Mouse (Mus musculus) liver, adult 2 months (tissue): ENCODE results near the gene Ccdc36. TPM values are rescaled to one million over a fixed set of nuclear protein-coding genes. Genes with fewer than 3 reads are reported as not detected.
A peak's percentile ranks its signal among the peaks of the same experiment; 100 is the strongest.

Source experiments
- DNase-seq: peaks from one replicate; pipeline ENCODE4 v3.0.0-alpha.2; 2011; ENCODE audit warnings: low read depth, low spot score; ENCODE audit errors: extremely low read depth
- H3K27ac ChIP-seq: fragments of 200-500 bp; replicated peaks from 2 replicates; pipeline ENCODE4 v1.5.1; 2012; ENCODE audit warnings: low read depth, mild to moderate bottlenecking, control low read depth, inconsistent platforms, low read length; ENCODE audit not compliant: insufficient read depth
- H3K27me3 ChIP-seq: fragments of 200-500 bp; 2 replicates; pipeline ENCODE4 v1.6.1; 2012; ENCODE audit warnings: mild to moderate bottlenecking, moderate library complexity, low read length, inconsistent platforms; ENCODE audit not compliant: control insufficient read depth, insufficient read depth
- H3K36me3 ChIP-seq: fragments of 200-500 bp; 2 replicates; pipeline ENCODE4 v1.6.1; 2012; ENCODE audit warnings: low read length, inconsistent platforms; ENCODE audit not compliant: control insufficient read depth, insufficient read depth
- H3K4me1 ChIP-seq: fragments of 200-500 bp; 2 replicates; pipeline ENCODE4 v1.6.1; 2011; ENCODE audit warnings: low read length; ENCODE audit not compliant: control insufficient read depth, insufficient read depth
- H3K4me3 ChIP-seq: fragments of 200-500 bp; 2 replicates; pipeline ENCODE4 v1.5.1; 2011; ENCODE audit warnings: low read depth, mild to moderate bottlenecking, control low read depth, low read length, moderate library complexity; ENCODE audit not compliant: insufficient read depth
- H3K79me2 ChIP-seq: fragments of 200-500 bp; 2 replicates; pipeline ENCODE4 v1.6.1; 2012; ENCODE audit warnings: inconsistent platforms, mild to moderate bottlenecking, low read length, moderate library complexity; ENCODE audit not compliant: control insufficient read depth, insufficient read depth
- H3K9ac ChIP-seq: fragments of 200-500 bp; 2 replicates; pipeline ENCODE4 v1.6.1; 2012; ENCODE audit warnings: low read depth, mild to moderate bottlenecking, control low read depth, inconsistent platforms, low read length
- CTCF ChIP-seq: fragments of 200-500 bp; IDR thresholded peaks from 2 replicates; pipeline ENCODE4 v1.5.1; 2011; ENCODE audit warnings: low read depth, low read length, control low read depth
- POLR2A ChIP-seq: fragments of 200-500 bp; IDR thresholded peaks from 2 replicates; pipeline ENCODE4 v1.6.1; 2011; ENCODE audit warnings: low read length, control low read depth; ENCODE audit not compliant: insufficient read depth; ENCODE audit errors: extremely low read depth
- WGBS: fragments of 180-500 bp; shearing (Covaris S2); methylation state at CpG from one replicate; pipeline ENCODE4 v1.1.7; 2018; 5-methylcytosine and 5-hydroxymethylcytosine counted together
- polyA plus RNA-seq: library from polyadenylated mRNA; depleted of rRNA; stranded (reverse); fragments of >200 nt; gene quantifications from 2 replicates; pipeline ENCODE4 v1.2.3, GENCODE M21; 2012; rRNA removed
- total RNA-seq: library from RNA; depleted of rRNA; stranded (reverse); fragments of >200 nt; gene quantifications from 2 replicates; pipeline ENCODE4 v1.2.3, GENCODE M21; 2014; rRNA removed

The Ccdc36 gene
- total and polyA plus RNA-seq, 2 experiments = not detected

DNA sequence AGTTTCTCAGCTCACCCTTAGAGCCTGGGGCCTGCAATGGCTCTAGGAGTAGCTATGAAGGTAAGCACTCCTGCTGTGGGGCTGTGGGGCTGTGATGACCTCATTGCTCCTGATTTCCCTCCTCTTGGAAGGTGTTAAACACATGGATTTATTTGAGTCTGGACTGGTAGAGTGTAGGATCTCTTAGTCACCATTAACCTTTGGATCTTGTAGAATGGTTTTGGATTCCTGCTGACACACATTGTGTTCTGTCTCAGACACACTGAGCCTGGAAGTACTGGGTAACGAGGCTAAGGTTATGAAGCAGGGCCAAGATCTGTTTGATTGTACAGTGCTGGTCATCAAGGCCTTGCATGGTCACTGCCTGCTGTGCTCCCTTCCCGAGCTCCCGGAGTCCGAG lies 49.0 kb downstream of the Ccdc36 start:
- 31% methylated on average over 4 of the region's 4 CpGs for WGBS
- Histone ChIP-seq H3K27me3 (no peaks in the 10 kb centered on the region), H3K4me1 (peaks cover 20% of the 10 kb centered on the region), H3K9ac (0 out of 2 replicates have a peak overlapping the region, but pooled peaks have one; percentile 15), H3K36me3 (peaks cover 54% of the 10 kb centered on the region), H3K79me2 (no peaks in the 10 kb centered on the region; the same call in 1 of the 2 replicates), H3K4me3 (no peak overlapping the region), H3K27ac (peak overlapping the region; percentile 88)
- no peak for TF ChIP-seq POLR2A
- TF ChIP-seq CTCF = no peak
- DNase-seq = peak; percentile 62

DNA sequence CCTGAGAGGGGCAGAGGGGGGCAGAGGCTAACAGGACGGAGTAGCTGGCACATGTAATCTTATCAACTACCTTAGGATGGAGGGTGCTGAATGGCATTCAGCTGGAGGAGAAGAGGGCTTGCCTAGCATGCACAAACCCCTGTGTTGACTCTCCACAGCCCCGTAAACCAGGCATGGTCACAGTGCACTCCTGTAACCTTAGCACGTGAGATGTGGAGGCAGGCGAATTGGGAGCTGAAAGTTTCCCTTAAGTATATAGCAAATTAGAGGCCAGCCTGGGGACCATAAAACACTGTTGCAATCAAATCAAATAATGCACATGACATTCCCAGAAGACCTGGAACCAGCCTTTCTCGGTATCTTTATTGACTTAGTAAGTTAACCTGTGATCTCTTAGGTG lies 49.5 kb downstream of the Ccdc36 start:
- Histone ChIP-seq H3K27me3 (no peaks in the 10 kb centered on the region), H3K36me3 (peaks cover 54% of the 10 kb centered on the region), H3K4me3 (no peak overlapping the region), H3K4me1 (peaks cover 20% of the 10 kb centered on the region), H3K27ac (peak overlapping the region; percentile 58), H3K79me2 (no peaks in the 10 kb centered on the region; the same call in 1 of the 2 replicates), H3K9ac (no peak overlapping the region)
- DNase-seq = peak; percentile 71
- TF ChIP-seq POLR2A (no peak), CTCF (no peak)
- 34% methylated on average over 5 of the region's 5 CpGs for WGBS

DNA sequence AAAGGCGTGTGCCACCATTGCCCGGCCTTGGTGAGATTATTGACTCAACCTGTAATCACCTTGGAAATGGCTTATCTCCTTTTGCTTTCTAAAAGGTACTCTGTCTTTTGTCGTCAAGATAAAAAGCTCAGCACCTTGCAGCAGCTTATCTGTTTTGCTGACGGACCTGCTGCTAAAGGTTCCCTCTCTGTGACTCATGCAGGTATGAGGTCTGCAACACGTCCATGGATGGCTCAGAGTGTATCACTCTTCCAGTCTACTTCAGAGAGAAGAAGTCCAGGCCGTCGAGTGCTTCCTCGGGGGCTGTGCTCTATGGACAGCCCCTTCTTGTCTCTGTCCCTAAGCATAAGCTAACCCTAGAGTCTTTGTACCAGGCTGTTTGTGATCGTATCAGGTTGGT lies 50.0 kb downstream of the Ccdc36 start:
- 52% methylated on average over 9 of the region's 9 CpGs for WGBS
- Histone ChIP-seq H3K27me3 (no peaks in the 10 kb centered on the region), H3K27ac (peak overlapping the region; percentile 58), H3K9ac (no peak overlapping the region), H3K79me2 (no peaks in the 10 kb centered on the region; the same call in 1 of the 2 replicates), H3K4me3 (no peak overlapping the region), H3K36me3 (peaks cover 55% of the 10 kb centered on the region), H3K4me1 (peaks cover 20% of the 10 kb centered on the region)
- TF ChIP-seq CTCF = no peak
- no peak for TF ChIP-seq POLR2A
- DNase-seq = no peak

Other genes with a start within 250 kb of the Ccdc36 start
- gene Bsn, start 238.1 kb downstream of the Ccdc36 start, total RNA-seq = under 0.01 TPM in 2 replicates
- under 0.01 TPM in 1 of 2 replicates, not detected in the other for gene Bsn, start 238.1 kb downstream of the Ccdc36 start, polyA plus RNA-seq
- gene Dag1, start 164.5 kb downstream of the Ccdc36 start, total RNA-seq = 20.7 and 28.8 TPM in 2 replicates
- 24.9 and 29.9 TPM in 2 replicates for gene Dag1, start 164.5 kb downstream of the Ccdc36 start, polyA plus RNA-seq
- 5.8 and 9.0 TPM in 2 replicates for gene Nicn1, start 138.1 kb downstream of the Ccdc36 start, total RNA-seq
- 15.9 and 21.2 TPM in 2 replicates for gene Nicn1, start 138.1 kb downstream of the Ccdc36 start, polyA plus RNA-seq
- gene Amt, start 131.6 kb downstream of the Ccdc36 start, total RNA-seq = 65.5 and 66.6 TPM in 2 replicates
- gene Amt, start 131.6 kb downstream of the Ccdc36 start, polyA plus RNA-seq = 45.8 and 54.5 TPM in 2 replicates
- gene Rhoa, start 122.4 kb downstream of the Ccdc36 start, total RNA-seq = 123 TPM in 2 replicates
- gene Rhoa, start 122.4 kb downstream of the Ccdc36 start, polyA plus RNA-seq = 64.7 and 82.8 TPM in 2 replicates
- 17.7 and 17.9 TPM in 2 replicates for gene Tcta, start 122.3 kb downstream of the Ccdc36 start, total RNA-seq
- gene Tcta, start 122.3 kb downstream of the Ccdc36 start, polyA plus RNA-seq = 35.2 and 41.2 TPM in 2 replicates
- gene Gpx1, start 89.6 kb downstream of the Ccdc36 start, total RNA-seq = 5,129 and 5,348 TPM in 2 replicates
- gene Gpx1, start 89.6 kb downstream of the Ccdc36 start, polyA plus RNA-seq = 8,357 and 9,405 TPM in 2 replicates
- gene Usp4, start 80.6 kb downstream of the Ccdc36 start, total RNA-seq = 62.0 and 63.8 TPM in 2 replicates
- gene Usp4, start 80.6 kb downstream of the Ccdc36 start, polyA plus RNA-seq = 63.3 and 65.2 TPM in 2 replicates
- gene 1700102P08Rik, start 35.7 kb downstream of the Ccdc36 start, total RNA-seq = not detected in 2 replicates
- gene 1700102P08Rik, start 35.7 kb downstream of the Ccdc36 start, polyA plus RNA-seq = not detected in 2 replicates
- gene BC048562, start 8.0 kb upstream of the Ccdc36 start, total RNA-seq = not detected in 2 replicates
- gene BC048562, start 8.0 kb upstream of the Ccdc36 start, polyA plus RNA-seq = not detected in 2 replicates
- 5.6 and 6.4 TPM in 2 replicates for gene Ccdc71, start 32.0 kb upstream of the Ccdc36 start, total RNA-seq
- gene Ccdc71, start 32.0 kb upstream of the Ccdc36 start, polyA plus RNA-seq = 13.2 and 15.7 TPM in 2 replicates
- gene Klhdc8b, start 33.1 kb upstream of the Ccdc36 start, total RNA-seq = 8.7 and 10.1 TPM in 2 replicates
- 13.2 and 25.6 TPM in 2 replicates for gene Klhdc8b, start 33.1 kb upstream of the Ccdc36 start, polyA plus RNA-seq
- 4.0 and 4.8 TPM in 2 replicates for gene Lamb2, start 51.3 kb upstream of the Ccdc36 start, total RNA-seq
- 2.7 and 5.0 TPM in 2 replicates for gene Lamb2, start 51.3 kb upstream of the Ccdc36 start, polyA plus RNA-seq
- gene Usp19, start 62.1 kb upstream of the Ccdc36 start, total RNA-seq = 24.3 and 34.1 TPM in 2 replicates
- 51.7 and 80.5 TPM in 2 replicates for gene Usp19, start 62.1 kb upstream of the Ccdc36 start, polyA plus RNA-seq
- gene Qars, start 79.2 kb upstream of the Ccdc36 start, total RNA-seq = 69.6 and 70.6 TPM in 2 replicates
- 90.2 and 99.4 TPM in 2 replicates for gene Qars, start 79.2 kb upstream of the Ccdc36 start, polyA plus RNA-seq
- 43.0 and 52.7 TPM in 2 replicates for gene Qrich1, start 88.3 kb upstream of the Ccdc36 start, total RNA-seq
- gene Qrich1, start 88.3 kb upstream of the Ccdc36 start, polyA plus RNA-seq = 50.7 and 54.9 TPM in 2 replicates
- 33.6 and 39.3 TPM in 2 replicates for gene Impdh2, start 131.8 kb upstream of the Ccdc36 start, total RNA-seq
- 62.5 and 72.8 TPM in 2 replicates for gene Impdh2, start 131.8 kb upstream of the Ccdc36 start, polyA plus RNA-seq
- 12.0 and 13.4 TPM in 2 replicates for gene Ndufaf3, start 138.9 kb upstream of the Ccdc36 start, total RNA-seq
- 29.0 and 31.3 TPM in 2 replicates for gene Ndufaf3, start 138.9 kb upstream of the Ccdc36 start, polyA plus RNA-seq
- 32.8 and 35.2 TPM in 2 replicates for gene Dalrd3, start 141.4 kb upstream of the Ccdc36 start, total RNA-seq
- 104 and 130 TPM in 2 replicates for gene Dalrd3, start 141.4 kb upstream of the Ccdc36 start, polyA plus RNA-seq
- gene Wdr6, start 150.3 kb upstream of the Ccdc36 start, total RNA-seq = 6.4 and 8.1 TPM in 2 replicates
- gene Wdr6, start 150.3 kb upstream of the Ccdc36 start, polyA plus RNA-seq = 8.4 and 14.8 TPM in 2 replicates
- gene P4htm, start 169.2 kb upstream of the Ccdc36 start, total RNA-seq = 0.09 and 0.13 TPM in 2 replicates
- 0.46 and 0.67 TPM in 2 replicates for gene P4htm, start 169.2 kb upstream of the Ccdc36 start, polyA plus RNA-seq
- gene Arih2, start 220.9 kb upstream of the Ccdc36 start, total RNA-seq = 34.0 and 37.1 TPM in 2 replicates
- gene Arih2, start 220.9 kb upstream of the Ccdc36 start, polyA plus RNA-seq = 25.5 and 26.8 TPM in 2 replicates
- 96.4 and 118 TPM in 2 replicates for gene Slc25a20, start 233.6 kb upstream of the Ccdc36 start, total RNA-seq
- 52.5 and 70.6 TPM in 2 replicates for gene Slc25a20, start 233.6 kb upstream of the Ccdc36 start, polyA plus RNA-seq